Mouse (Mus musculus): ENCODE data around the gene Gna15.

- TF ChIP-seq POLR2A (IDR thresholded peaks at IDR 0.05; ENCODE audit: insufficient read depth, low read depth, low read length) (no peak), EP300 (IDR thresholded peaks at IDR 0.05; ENCODE audit: insufficient read depth, low read depth, low read length) (0 out of 2 replicates have a peak, but pooled peaks have one; percentile 1), CTCF (IDR thresholded peaks at IDR 0.05) (no peak)
These were observed 28.3 kb downstream of the Gna15 start for GRCm38 (mm10) chr10:81495616-81496263.

All from heart, adult 2 months (tissue).